Mouse (Mus musculus) embryonic facial prominence, embryonic 15.5 days (tissue): ENCODE measurements at regions not wholly inside any gene's neighbourhood (a gene's known extent, or its start where the extent isn't known, plus 50 kb on each side); places are given as distances from the start of the nearest gene placed in this dataset.
"Not testable (repeated sequence)": the region's sequence is repeated elsewhere in the genome, so short reads cannot be mapped to it uniquely, and the experiment has no call there.

Source experiments
- ATAC-seq: fragments of 200-750 bp; cut with Nextera tagmentation; 2 replicates; pipeline ENCODE4 v1.8.0; 2017; ENCODE audit warnings: low read depth, moderate TSS enrichment; ENCODE audit not compliant: insufficient number of reproducible peaks, low FRiP score, low TSS enrichment
- H3K27ac ChIP-seq: fragments of 300-500 bp; sonication (generic); replicated peaks from 2 replicates; pipeline ENCODE4 v1.5.1; 2015; ENCODE audit warnings: mild to moderate bottlenecking, inconsistent platforms
- H3K27me3 ChIP-seq: fragments of 300-500 bp; sonication (generic); 2 replicates; pipeline ENCODE4 v1.6.1; 2015; ENCODE audit warnings: inconsistent platforms
- H3K36me3 ChIP-seq: fragments of 300-500 bp; sonication (generic); 2 replicates; pipeline ENCODE4 v1.6.1; 2015; ENCODE audit warnings: mild to moderate bottlenecking, inconsistent platforms
- H3K4me1 ChIP-seq: fragments of 300-500 bp; sonication (generic); 2 replicates; pipeline ENCODE4 v1.6.1; 2015; ENCODE audit warnings: inconsistent platforms
- H3K4me2 ChIP-seq: fragments of 300-500 bp; sonication (generic); replicated peaks from 2 replicates; pipeline ENCODE4 v1.6.1; 2015; ENCODE audit warnings: mild to moderate bottlenecking, inconsistent platforms
- H3K4me3 ChIP-seq: fragments of 300-500 bp; sonication (generic); replicated peaks from 2 replicates; pipeline ENCODE4 v1.5.1; 2015; ENCODE audit warnings: mild to moderate bottlenecking, inconsistent platforms
- H3K9ac ChIP-seq: fragments of 300-500 bp; sonication (generic); 2 replicates; pipeline ENCODE4 v1.6.1; 2015; ENCODE audit warnings: inconsistent platforms
- H3K9me3 ChIP-seq: fragments of 300-500 bp; sonication (generic); replicated peaks from 2 replicates; pipeline ENCODE4 v1.6.1; 2016; ENCODE audit warnings: inconsistent platforms
- WGBS: fragments of 180-500 bp; shearing (Covaris S2); methylation state at CpG from one replicate; pipeline ENCODE4 v1.1.7; 2015; 5-methylcytosine and 5-hydroxymethylcytosine counted together

GRCm38 (mm10) chr17:6853641-6854040 lies 71.1 kb upstream of the Ezr start:
- no peaks in the 10 kb centered on the region for H3K4me1 ChIP-seq
- no peaks in the 10 kb centered on the region for H3K36me3 ChIP-seq
- H3K27me3 ChIP-seq = no peaks in the 10 kb centered on the region
- H3K4me3 ChIP-seq = no peak overlapping the region
- H3K4me2 ChIP-seq = no peak overlapping the region
- 74% methylated on average over 6 of the region's 6 CpGs for WGBS
- H3K9ac ChIP-seq = no peak overlapping the region
- no peaks in the 10 kb centered on the region for H3K9me3 ChIP-seq
- no peak for ATAC-seq
- no peak overlapping the region for H3K27ac ChIP-seq

GRCm38 (mm10) chr17:6852177-6852947 lies 69.8 kb upstream of the Ezr start:
- Histone ChIP-seq H3K9ac (no peak overlapping the region), H3K9me3 (no peaks in the 10 kb centered on the region), H3K4me3 (no peak overlapping the region), H3K27ac (no peak overlapping the region), H3K4me1 (no peaks in the 10 kb centered on the region), H3K36me3 (no peaks in the 10 kb centered on the region), H3K27me3 (no peaks in the 10 kb centered on the region), H3K4me2 (no peak overlapping the region)
- ATAC-seq = no peak
- WGBS = 48% methylated on average over 11 of the region's 11 CpGs

GRCm38 (mm10) chr17:6850513-6850912 lies 67.9 kb upstream of the Ezr start:
- H3K9ac ChIP-seq = no peak overlapping the region
- no peak overlapping the region for H3K4me3 ChIP-seq
- no peak overlapping the region for H3K27ac ChIP-seq
- H3K4me1 ChIP-seq = no peaks in the 10 kb centered on the region
- no peak overlapping the region for H3K4me2 ChIP-seq
- H3K9me3 ChIP-seq = no peaks in the 10 kb centered on the region
- no peak for ATAC-seq
- H3K27me3 ChIP-seq = no peaks in the 10 kb centered on the region
- no peaks in the 10 kb centered on the region for H3K36me3 ChIP-seq

- H3K9me3 ChIP-seq = not testable (repeated sequence)
- 85% methylated on average over 19 of the region's 19 CpGs for WGBS
Observed at GRCm38 (mm10) chr17:6841781-6842465, 59.3 kb upstream of the Ezr start.

GRCm38 (mm10) chr17:6835333-6835916 lies 52.8 kb upstream of the Ezr start:
- Histone ChIP-seq H3K27me3 (no peaks in the 10 kb centered on the region), H3K27ac (no peak overlapping the region), H3K9ac (no peak overlapping the region), H3K36me3 (no peaks in the 10 kb centered on the region), H3K4me3 (no peak overlapping the region), H3K9me3 (no peaks in the 10 kb centered on the region), H3K4me1 (no peaks in the 10 kb centered on the region), H3K4me2 (no peak overlapping the region)
- WGBS = 63% methylated on average over 7 of the region's 7 CpGs
- peak; percentile 63; the same call in 1 of the 2 replicates for ATAC-seq

More at GRCm38 (mm10) chr17:6841781-6842465, 59.3 kb upstream of the Ezr start:
- H3K27ac ChIP-seq, H3K27me3 ChIP-seq, H3K4me1 ChIP-seq, ATAC-seq, H3K4me3 ChIP-seq, H3K4me2 ChIP-seq, H3K36me3 ChIP-seq, H3K9ac ChIP-seq: not testable (repeated sequence)
